In the genomic region with DNA sequence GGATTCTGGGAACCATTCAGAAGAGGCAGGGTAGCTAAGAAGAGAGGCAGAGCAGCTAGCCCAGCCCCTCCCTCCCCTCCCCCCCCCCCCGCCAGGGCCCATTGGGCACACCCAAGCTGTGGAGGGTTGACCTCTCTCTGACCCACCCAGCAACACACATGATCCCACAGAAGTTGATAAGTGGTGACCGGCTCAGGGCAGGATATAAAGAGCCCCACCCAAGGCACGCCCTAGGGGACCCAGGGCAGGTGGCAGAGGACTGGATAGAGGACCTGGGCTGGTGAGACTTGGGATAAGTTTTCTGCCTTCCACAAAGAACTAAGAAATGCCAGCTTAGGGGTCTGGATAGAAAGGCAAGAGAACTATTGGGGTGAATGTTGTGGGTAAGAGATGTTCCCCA, we compare ENCODE assay signal across 16 mouse cellular contexts. TPM values are rescaled to one million over a fixed set of nuclear protein-coding genes. Genes with fewer than 3 reads are reported as not detected.
A peak's percentile ranks its signal among the peaks of the same experiment; 100 is the strongest.
DNase-seq lines count a peak whose midpoint lies in the region; ATAC-seq and TF ChIP-seq lines count a peak whose summit lies in the region.
"Had no signal": no experiment of that assay in that cellular context is flagged by ENCODE, and none has a peak within 500 bp of the region (broad histone marks: within the 10 kb centered on the region; RNA-seq: fewer than 3 reads in every experiment).

No protein-coding gene starts in this region.

- H3K79me2 ChIP-seq in heart, adult 2 months (replicated peaks; ENCODE audit: control insufficient read depth, insufficient read depth, low read length): no peaks in the 10 kb centered on the region

- H3K4me1 ChIP-seq in heart, embryonic 10.5 days: peaks cover 38% of the 10 kb centered on the region
- peaks cover 1% of the 10 kb centered on the region; the same call in 1 of the 2 replicates for H3K4me1 ChIP-seq in heart, adult 2 months (ENCODE audit: control insufficient read depth, insufficient read depth, low read length)
- H3K4me1 ChIP-seq in intestine, embryonic 16.5 days (ENCODE audit: control insufficient read depth, insufficient read depth, low read length): peaks cover 22% of the 10 kb centered on the region
- H3K4me1 ChIP-seq in lung, adult 2 months (ENCODE audit: control insufficient read depth, insufficient read depth, low read length): peaks cover 3% of the 10 kb centered on the region; the same call in 1 of the 2 replicates

- 58% methylated on average over 2 of the region's 3 CpGs for WGBS in heart, embryonic 10.5 days
- WGBS in heart, adult 2 months: 51% methylated on average over 3 of the region's 3 CpGs
- WGBS in intestine, embryonic 16.5 days: 44% methylated on average over 2 of the region's 3 CpGs
- 39% methylated on average over 3 of the region's 3 CpGs for WGBS in lung, adult 2 months

- H3K4me3 ChIP-seq in heart, embryonic 10.5 days: no peak overlapping the region
- no peak overlapping the region for H3K4me3 ChIP-seq in heart, adult 2 months
- no peak overlapping the region for H3K4me3 ChIP-seq in intestine, embryonic 16.5 days (ENCODE audit: low read length)
- no peak overlapping the region for H3K4me3 ChIP-seq in lung, adult 2 months (replicated peaks; ENCODE audit: extremely low read depth, low read depth, low read length)

- no peak for TF ChIP-seq CTCF in heart, adult 2 months (IDR thresholded peaks at IDR 0.05)
- no peak for TF ChIP-seq CTCF in lung, adult 2 months (IDR thresholded peaks at IDR 0.05; ENCODE audit: insufficient read depth, low read length)

- peak; percentile 80 for DNase-seq in heart, embryonic 10.5 days (ENCODE audit: low spot score)
- DNase-seq in heart, adult 2 months: no peak
- peak; percentile 74 for DNase-seq in ZHBTc4 (ENCODE audit: low read depth, low spot score)
- no peak for DNase-seq in lung, adult 2 months
- DNase-seq in thymus, postnatal 14 days: no peak
- no peak for DNase-seq in thymus, postnatal 10 days (ENCODE audit: low spot score in 2 of 2)
- DNase-seq: cerebellum, postnatal 14 days; forebrain, postnatal 0 days; gastrocnemius, postnatal 14 days; heart, postnatal 10 days; kidney, postnatal 4 days; lung, adult 18-20 months had no signal

- H3K27ac ChIP-seq in heart, embryonic 10.5 days: no peak overlapping the region
- H3K27ac ChIP-seq in heart, adult 2 months: no peak overlapping the region
- H3K27ac ChIP-seq in intestine, embryonic 16.5 days (ENCODE audit: low read length): peak overlapping the region; percentile 85
- H3K27ac ChIP-seq: hindbrain, postnatal 0 days had no signal

- intact Hi-C loops in heart, adult 2 months (cut with DNase I): no loop called here

- H3K9ac ChIP-seq in heart, adult 2 months (ENCODE audit: low read depth, low read length): no peak overlapping the region
- no peak overlapping the region for H3K9ac ChIP-seq in intestine, embryonic 16.5 days (ENCODE audit: low read depth, low read length)
- H3K9ac ChIP-seq: forebrain, postnatal 0 days had no signal

- peak; percentile 89 for ATAC-seq in intestine, embryonic 16.5 days
- peak; percentile 77 for ATAC-seq in megakaryocyte-erythroid progenitor cell, adult 5-6 weeks (replicated peaks; ENCODE audit: low FRiP score, low TSS enrichment, poor library complexity, severe bottlenecking)
- ATAC-seq: forebrain, postnatal 0 days; hindbrain, postnatal 0 days had no signal

- peaks cover 72% of the 10 kb centered on the region for H3K27me3 ChIP-seq in heart, embryonic 10.5 days (ENCODE audit: insufficient read depth, poor library complexity, severe bottlenecking)
- peaks cover 2% of the 10 kb centered on the region; the same call in 1 of the 2 replicates for H3K27me3 ChIP-seq in heart, adult 2 months (ENCODE audit: control insufficient read depth, insufficient read depth, low read length)
- H3K27me3 ChIP-seq in intestine, embryonic 16.5 days (replicated peaks; ENCODE audit: control insufficient read depth, insufficient read depth, low read length): no peaks in the 10 kb centered on the region

- H3K36me3 ChIP-seq in heart, embryonic 10.5 days: no peaks in the 10 kb centered on the region
- no peaks in the 10 kb centered on the region for H3K36me3 ChIP-seq in heart, adult 2 months (ENCODE audit: control insufficient read depth, insufficient read depth, low read length)
- H3K36me3 ChIP-seq in intestine, embryonic 16.5 days (ENCODE audit: control insufficient read depth, insufficient read depth, low read length): no peaks in the 10 kb centered on the region

- H3K9me3 ChIP-seq in heart, embryonic 10.5 days: no peaks in the 10 kb centered on the region
- H3K9me3 ChIP-seq in intestine, embryonic 16.5 days (ENCODE audit: control insufficient read depth, low read length): no peaks in the 10 kb centered on the region

- TF ChIP-seq POLR2A in heart, adult 2 months (IDR thresholded peaks at IDR 0.05; ENCODE audit: insufficient read depth, low read depth, low read length): no peak
- TF ChIP-seq POLR2A in lung, adult 2 months (IDR thresholded peaks at IDR 0.05; ENCODE audit: borderline replicate concordance, extremely low read depth, low read depth, low read length): no peak

- H3K4me2 ChIP-seq in intestine, embryonic 16.5 days (ENCODE audit: low read depth, low read length): peak overlapping the region; percentile 30; the same call in 1 of the 2 replicates

- TF ChIP-seq EP300 in heart, adult 2 months (IDR thresholded peaks at IDR 0.05; ENCODE audit: insufficient read depth, low read depth, low read length): no peak

RNA-seq across cellular contexts. Expression of a gene that starts 7.7 kb away (rescaled TPM):
- polyA plus RNA-seq in heart, embryonic 10.5 days (2016; fragmentation: Nextera tagmentation; extraction: Ambion mirVana): 1.2 and 2.8 TPM in 2 replicates
- not detected for total RNA-seq in heart, adult 2 months (2021)
- 2.0 TPM in 1 of 2 replicates, not detected in the other for polyA plus RNA-seq in heart, adult 2 months (2012; rRNA removed)
- 264 and 267 TPM in 2 replicates for polyA plus RNA-seq in intestine, embryonic 16.5 days (2015; fragmentation: Nextera tagmentation; extraction: Ambion mirVana)
- not detected in 2 replicates for total RNA-seq in megakaryocyte-erythroid progenitor cell, adult 5-6 weeks (2014; fragmentation: Nextera tagmentation)
- total RNA-seq in megakaryocyte-erythroid progenitor cell, adult 5-6 weeks (2017): not detected in 2 replicates
- polyA plus RNA-seq in lung, adult 2 months (2012; rRNA removed): 19.2 and 19.5 TPM in 2 replicates
- total RNA-seq: forebrain, postnatal 0 days; left cerebral cortex, postnatal 14 days had no signal

RNA-seq across cellular contexts. Expression of a gene that starts 33.2 kb away (rescaled TPM):
- 63.4 and 70.0 TPM in 2 replicates for polyA plus RNA-seq in heart, embryonic 10.5 days (2016; fragmentation: Nextera tagmentation; extraction: Ambion mirVana)
- 10 to 100 TPM; 20.0 to 22.6 TPM for total RNA-seq in heart, adult 2 months (2021)
- polyA plus RNA-seq in heart, adult 2 months (2012; rRNA removed): 14.0 and 14.4 TPM in 2 replicates
- 174 and 193 TPM in 2 replicates for polyA plus RNA-seq in intestine, embryonic 16.5 days (2015; fragmentation: Nextera tagmentation; extraction: Ambion mirVana)
- 29.7 and 53.8 TPM in 2 replicates for total RNA-seq in megakaryocyte-erythroid progenitor cell, adult 5-6 weeks (2014; fragmentation: Nextera tagmentation)
- 19.1 and 22.6 TPM in 2 replicates for total RNA-seq in megakaryocyte-erythroid progenitor cell, adult 5-6 weeks (2017)
- polyA plus RNA-seq in lung, adult 2 months (2012; rRNA removed): 34.5 and 38.1 TPM in 2 replicates

Comparison
In these comparisons a context has a peak if more than half of its experiments do, and no peak if none do; other contexts are left out.
1. DNase-seq: peak in heart, embryonic 10.5 days (single experiment) and ZHBTc4 (single experiment); none in heart, adult 2 months (0 of 2), lung, adult 2 months (single experiment), thymus, postnatal 14 days (single experiment) and thymus, postnatal 10 days (0 of 2).
2. RNA of a gene that starts 7.7 kb away (polyA plus RNA-seq): 264 to 267 TPM in intestine, embryonic 16.5 days; 19.2 to 19.5 TPM in lung, adult 2 months, 1.2 to 2.8 TPM in heart, embryonic 10.5 days and 2.0 TPM in heart, adult 2 months; every median in the first group is over 10 times any median in the second.